Mouse (Mus musculus) cerebral cortex, adult 2 months (tissue): Measurements from ENCODE around the gene Gm10376.

Experiments
- WGBS: fragments of 180-500 bp; shearing (Covaris S2); methylation state at CpG from one replicate; pipeline ENCODE4 v1.1.7; 2018; 5-methylcytosine and 5-hydroxymethylcytosine counted together

Gm10376 gene

DNA sequence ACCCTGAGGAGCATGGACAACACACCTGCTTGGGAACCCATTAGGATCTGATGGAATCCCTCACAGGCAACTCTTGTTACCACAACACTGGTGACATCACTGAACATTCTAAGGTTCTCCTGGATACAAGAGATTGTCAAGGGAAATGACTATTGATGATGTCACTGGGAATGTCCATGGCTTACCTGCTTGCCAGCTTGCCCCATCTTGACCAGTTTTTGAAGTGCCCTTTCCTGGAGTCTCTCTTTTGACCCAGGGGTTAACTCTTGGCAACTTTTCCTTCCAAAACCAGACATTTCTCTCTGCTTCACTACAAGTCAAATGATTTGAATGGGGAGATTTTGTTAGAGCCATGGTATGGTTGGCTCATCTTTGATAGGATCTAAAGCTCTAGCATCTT lies at the start of gene Gm10376:
TSS of gene Gm10376 (minus strand) at position 101 of the 400 bp plus-strand sequence.

DNA sequence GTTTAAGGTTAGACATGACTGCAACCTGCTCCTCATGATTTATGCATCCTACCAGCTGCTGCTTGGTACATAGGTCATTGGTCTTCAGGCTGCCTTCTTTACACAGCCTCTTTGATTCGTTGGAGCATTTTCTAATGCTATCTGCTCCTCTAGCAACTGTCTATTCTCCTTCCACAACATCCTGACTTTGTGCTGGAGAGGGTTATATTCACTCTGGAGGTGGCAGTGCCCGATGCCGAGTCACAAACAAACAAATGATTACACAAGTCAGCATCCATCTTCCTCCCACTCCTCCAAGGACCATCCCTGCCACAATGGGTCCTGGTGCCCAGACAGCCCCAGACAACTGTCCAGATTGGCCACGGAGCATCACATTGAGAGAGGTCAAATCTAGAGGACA lies 44.8 kb upstream of the Gm10376 start:
- 67% methylated on average over 4 of the region's 4 CpGs for WGBS

DNA sequence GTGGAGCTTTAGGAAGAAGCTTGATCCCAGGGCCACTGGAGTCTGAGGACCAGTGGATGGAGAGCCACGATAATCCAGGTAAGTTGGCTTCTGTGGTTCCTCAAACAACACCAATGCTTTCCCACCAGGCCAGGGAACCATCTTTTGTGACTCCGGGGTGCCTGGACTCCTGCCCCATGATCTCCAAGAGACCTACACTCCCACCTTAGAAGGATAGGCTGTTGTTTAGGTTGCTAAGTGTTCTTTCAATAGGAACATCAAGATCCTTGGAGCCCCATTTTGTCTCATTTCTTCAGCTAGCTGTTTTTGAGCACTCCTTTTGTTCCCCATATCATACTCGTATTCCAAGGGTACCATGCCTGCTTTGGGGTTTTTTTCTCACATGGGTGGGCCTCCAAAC lies 42.6 kb upstream of the Gm10376 start:
- WGBS: 74% methylated on average over 3 of the region's 3 CpGs

DNA sequence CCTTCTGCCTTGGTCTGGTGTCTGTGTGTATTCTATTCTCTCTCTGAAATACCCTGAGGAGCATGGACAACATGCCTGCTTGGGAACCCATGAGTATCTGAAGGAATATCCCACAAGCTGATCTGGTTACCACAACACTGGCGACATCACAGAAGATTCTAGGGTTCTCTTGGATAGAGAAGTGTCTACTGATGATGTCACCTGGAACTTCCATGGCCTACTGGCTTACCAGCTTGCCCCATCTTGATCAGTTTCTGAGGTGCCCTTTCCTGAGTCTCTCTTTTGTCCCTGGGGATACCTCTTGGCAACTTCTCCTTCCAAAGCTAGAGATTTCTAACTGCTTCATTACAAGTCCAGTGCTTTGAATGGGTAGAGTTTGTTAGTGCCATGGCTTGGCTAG lies 21.9 kb downstream of the Gm10376 start, which contains the start of gene Gm8082:
TSS of gene Gm8082 (minus strand) at position 101 of the 400 bp plus-strand sequence.
- no CpG with 5 or more reads among the region's 1 CpGs for WGBS
